Mouse (Mus musculus) small intestine, adult 2 months (tissue): ENCODE measurements around the gene Nckipsd.

ENCODE experiments used
- CTCF ChIP-seq: fragments of 200-500 bp; IDR thresholded peaks from 2 replicates; pipeline ENCODE4 v1.5.1; 2012; ENCODE audit warnings: low read depth, mild to moderate bottlenecking, control low read depth, inconsistent platforms, low read length, moderate library complexity, mixed read lengths; ENCODE audit not compliant: insufficient replicate concordance, insufficient read length; ENCODE audit errors: extremely low read depth
- POLR2A ChIP-seq: fragments of 200-500 bp; IDR thresholded peaks from 2 replicates; pipeline ENCODE4 v1.6.1; 2012; ENCODE audit warnings: low read depth, mild to moderate bottlenecking, control low read depth, inconsistent platforms, low read length, moderate library complexity

- no peak for TF ChIP-seq POLR2A
- no peak for TF ChIP-seq CTCF
Measured at GRCm38 (mm10) chr9:108825820-108826699, 17.9 kb downstream of the Nckipsd start, which contains the start of gene Celsr3.
